Mouse (Mus musculus) megakaryocyte progenitor cell, adult 5-6 weeks (primary cell): ENCODE measurements around the gene Nmnat3. TPM values are rescaled to one million over a fixed set of nuclear protein-coding genes. Genes with fewer than 3 reads are reported as not detected.
A peak's percentile ranks its signal among the peaks of the same experiment; 100 is the strongest.

ENCODE experiments used
- ATAC-seq: replicated peaks from 2 replicates; pipeline ENCODE4 v1.8.0; 2016; ENCODE audit warnings: mild to moderate bottlenecking, moderate TSS enrichment, inconsistent platforms; ENCODE audit not compliant: poor library complexity
- total RNA-seq, 2 experiments: library from RNA; stranded (forward) in 1 of 2; stranded (reverse) in 1 of 2; fragments of 157-497, 149-512 nt in 1 of 2; fragments of 200-1000 nt in 1 of 2; gene quantifications; 2 replicates each; pipeline versions ENCODE4 v1.2.3 to v1.2.4; 2015 to 2017

The Nmnat3 gene
- total RNA-seq, 2 experiments from 2014 or later: 16.2 to 22.5 TPM

DNA sequence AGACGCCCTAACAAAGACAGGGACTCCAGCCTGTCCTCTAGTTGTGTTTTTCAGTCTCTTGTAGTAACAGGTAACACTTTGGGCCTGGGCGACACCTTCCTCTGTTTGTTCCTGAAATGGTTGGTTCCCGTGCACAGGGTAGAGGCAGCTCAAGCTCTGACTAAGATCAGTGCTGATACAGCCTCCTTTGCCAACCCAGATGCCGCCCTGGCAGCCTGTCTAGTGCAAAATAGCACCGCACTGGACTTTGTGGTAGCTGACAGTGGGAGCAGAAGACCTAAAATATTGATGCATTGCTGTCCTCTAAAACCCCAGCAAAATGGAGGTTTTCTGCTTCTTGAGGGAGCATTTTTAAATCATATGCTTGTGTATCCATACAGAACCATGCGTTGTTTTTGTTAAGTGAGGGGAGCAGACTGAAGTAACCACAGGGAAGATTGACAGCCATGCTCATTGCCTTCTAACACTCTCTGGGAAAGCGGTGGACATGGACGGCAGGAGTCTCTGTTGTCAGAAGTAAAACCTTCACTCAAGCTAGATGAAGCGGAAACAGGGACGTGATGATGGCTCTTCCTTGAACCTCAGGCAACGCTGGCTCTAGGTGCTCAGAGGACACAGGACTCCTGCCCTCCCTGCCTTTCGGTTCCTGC is 24.2 kb downstream of the Nmnat3 start:
- no peak for ATAC-seq

DNA sequence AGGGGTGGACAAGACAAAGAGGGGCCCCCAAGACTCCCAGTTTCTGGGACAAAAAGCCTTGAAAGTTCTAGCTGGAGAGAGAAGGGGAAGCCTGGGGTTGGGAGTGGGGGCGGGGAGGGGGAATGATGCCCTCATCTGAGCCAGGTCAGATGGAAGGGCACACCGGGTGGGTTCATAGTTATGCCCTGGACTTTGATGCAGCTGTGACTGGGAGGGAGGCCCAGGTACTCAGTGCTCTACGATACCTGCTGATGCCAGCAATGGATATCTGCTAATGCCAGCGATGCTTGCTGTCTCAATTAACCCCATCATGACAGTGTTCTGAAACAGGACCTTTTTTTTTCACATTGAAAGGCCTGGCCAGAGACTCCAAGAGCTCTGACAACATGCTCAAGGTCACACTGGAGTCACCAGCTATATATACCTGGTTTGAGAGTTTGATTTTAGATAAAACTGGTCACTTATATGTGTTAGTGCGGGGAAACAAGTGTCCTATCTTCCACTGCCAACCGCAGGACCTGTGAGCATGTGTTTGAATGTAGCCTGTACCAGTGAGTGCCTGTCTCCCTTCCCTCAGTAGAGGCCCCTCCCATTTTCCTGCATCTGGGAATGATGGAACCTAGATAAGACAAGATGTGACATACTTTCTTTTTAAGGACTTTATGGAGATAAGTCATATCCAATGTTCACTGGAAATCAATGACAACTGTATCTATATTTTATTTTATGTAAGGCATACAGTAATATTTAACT is 25.6 kb downstream of the Nmnat3 start:
- no peak for ATAC-seq

DNA sequence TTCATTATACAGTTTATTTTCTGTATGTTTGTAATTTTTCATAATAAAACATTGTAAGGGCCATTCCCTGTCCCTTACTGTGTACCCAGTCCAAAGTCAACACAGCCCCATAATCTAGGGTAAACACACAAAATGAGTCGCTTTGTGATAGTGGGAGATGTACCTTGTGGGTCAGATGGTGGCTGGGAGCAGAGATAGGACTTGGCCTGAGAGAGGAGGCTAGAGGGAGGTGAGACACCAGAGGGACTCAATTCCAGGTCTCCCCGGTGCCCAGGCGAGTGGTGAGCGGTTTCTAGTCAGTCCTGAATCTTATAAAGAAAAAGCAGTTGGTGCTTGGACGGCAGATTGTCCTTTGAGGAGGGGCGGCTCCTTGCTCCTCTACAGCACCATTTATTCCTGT is 26.4 kb downstream of the Nmnat3 start:
- ATAC-seq: peak; percentile 82

DNA sequence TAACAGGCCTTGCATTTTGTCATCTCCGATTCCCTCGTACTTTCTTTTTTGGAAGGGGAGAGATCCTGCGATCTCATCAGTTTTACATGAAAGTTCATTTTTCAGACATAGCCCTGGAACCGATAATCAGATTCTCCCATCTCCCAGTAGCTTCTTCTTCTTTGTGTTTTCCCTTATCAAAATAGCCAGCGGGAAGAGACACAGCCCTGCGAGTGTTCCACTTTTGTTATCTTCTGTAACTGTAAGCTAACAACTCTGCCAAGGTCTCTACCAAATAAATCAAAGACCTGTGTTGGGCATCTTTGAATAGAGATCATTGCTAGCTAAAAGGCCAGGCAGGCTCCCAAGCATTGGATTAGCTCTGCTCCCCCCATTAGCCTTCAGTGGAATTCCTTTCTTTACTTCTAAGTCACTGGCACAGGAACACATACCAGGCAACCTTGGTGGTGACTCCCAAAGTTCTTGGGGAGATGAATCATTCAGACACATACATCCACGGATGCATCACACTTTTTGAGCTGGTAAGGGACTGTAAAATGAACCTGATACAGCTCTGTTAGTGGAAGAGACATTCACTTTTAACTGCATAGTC is 26.9 kb downstream of the Nmnat3 start:
- peak; percentile 66 for ATAC-seq

DNA sequence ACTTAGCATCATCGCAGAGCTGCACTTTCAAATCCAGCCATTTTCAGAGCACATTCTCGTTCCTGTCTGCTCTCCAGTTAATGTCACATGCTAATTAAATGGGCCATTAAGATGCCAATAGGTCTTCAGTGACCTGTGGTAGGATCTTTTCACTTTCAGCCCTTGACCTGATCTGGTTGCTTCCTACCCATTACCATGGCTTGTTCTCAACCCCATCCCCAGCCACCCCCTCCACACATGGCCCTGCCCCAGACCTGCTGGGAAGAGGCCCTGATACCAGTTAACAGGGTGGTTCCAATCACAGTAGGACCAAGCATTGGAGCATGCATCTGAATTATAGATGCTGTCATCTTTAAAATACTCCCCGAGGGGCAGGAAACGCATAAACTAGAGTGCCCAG is 30.7 kb downstream of the Nmnat3 start:
- ATAC-seq: no peak

DNA sequence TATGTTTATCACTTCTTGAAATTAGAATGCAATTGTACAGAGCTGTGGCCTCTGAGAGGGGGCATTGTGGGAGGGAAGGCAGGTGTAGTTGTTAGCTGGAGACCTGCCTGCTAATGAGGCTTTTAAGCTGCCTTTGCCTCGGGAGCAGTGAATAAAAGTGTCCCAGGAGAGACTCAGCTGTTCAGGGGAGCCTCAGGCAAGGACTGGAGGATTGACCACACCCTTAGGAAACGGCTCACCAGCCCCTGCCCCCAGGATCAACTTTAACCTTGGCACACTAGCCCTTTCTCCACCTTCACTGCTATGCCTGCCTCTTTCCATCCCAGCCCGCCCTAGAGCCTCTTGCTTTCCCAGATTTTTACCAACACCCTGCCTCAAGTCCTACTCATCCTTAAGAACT is 31.6 kb downstream of the Nmnat3 start:
- no peak for ATAC-seq

DNA sequence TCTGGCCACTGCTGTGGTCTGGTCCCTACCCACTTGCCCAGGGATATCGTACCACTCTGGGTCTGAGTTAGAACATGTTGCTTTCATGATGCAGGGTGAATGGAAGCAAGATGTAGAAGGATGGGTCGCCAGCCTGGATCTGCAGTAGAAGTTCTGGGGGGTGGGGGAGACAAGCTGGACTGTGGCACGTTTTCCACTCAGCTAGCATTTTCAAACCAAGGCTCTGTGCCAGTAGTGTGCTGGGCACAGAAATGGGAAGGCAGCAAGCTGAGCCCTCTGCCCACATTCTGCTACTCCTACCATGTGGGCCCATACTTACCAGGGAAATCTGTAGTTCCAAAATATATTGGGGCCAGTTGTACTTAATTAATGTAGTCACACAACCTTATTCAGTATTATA is 33.5 kb downstream of the Nmnat3 start:
- no peak for ATAC-seq

DNA sequence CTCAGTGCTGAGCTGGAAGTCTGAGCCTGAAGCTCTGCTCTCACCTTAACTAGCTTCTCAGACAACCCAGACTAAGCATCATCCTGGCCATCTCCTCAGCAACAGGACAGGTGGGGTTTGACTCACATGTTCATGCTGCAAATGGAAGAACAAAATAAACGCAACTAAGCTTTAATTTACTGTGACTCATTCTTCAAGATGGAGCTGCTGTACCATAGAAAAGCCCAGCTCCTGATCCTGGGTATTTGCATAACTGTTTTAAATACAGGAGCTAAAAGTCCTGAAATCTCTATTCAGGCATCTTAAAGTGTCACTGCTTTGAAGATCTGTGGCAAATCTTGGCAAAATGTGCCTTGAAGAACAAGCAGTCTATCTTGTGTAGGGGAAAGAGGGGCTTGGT is 38.9 kb downstream of the Nmnat3 start:
- ATAC-seq: no peak

DNA sequence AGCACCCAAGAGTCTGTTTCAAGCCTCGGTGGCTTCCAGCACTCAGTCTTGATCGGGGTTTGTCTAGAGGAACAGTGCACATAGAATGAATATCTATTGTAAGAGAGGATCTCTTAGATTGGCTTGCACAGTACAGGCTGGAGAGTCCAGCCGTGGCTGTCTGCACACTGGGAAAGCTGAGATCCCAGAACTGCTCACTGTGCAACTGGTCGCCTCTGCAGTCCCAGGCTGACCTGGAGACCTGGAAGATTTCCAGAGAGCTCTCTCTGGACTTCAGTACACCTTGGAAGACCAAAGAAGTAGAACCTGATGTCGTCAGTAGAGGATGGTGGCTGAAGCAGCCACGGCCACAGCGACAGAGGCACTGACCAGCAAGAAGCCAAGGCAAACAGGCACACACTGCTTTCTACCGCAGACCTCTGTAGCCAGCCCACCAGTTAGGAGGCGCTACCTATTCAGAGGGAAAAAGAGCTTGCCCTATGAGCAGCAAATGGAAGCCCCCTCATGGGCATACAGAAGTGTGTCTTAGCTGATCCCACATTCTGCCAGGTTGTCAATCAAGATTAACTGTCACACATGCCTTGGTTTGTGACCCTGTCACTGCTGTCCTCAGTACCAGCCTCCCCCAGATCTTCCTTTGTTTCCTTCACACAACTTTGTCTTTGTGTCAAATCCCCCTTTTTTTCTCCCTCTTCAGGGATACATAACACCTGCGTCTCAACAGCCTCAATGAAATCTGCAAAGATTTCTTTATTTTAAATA is 41.4 kb downstream of the Nmnat3 start:
- ATAC-seq: no peak

DNA sequence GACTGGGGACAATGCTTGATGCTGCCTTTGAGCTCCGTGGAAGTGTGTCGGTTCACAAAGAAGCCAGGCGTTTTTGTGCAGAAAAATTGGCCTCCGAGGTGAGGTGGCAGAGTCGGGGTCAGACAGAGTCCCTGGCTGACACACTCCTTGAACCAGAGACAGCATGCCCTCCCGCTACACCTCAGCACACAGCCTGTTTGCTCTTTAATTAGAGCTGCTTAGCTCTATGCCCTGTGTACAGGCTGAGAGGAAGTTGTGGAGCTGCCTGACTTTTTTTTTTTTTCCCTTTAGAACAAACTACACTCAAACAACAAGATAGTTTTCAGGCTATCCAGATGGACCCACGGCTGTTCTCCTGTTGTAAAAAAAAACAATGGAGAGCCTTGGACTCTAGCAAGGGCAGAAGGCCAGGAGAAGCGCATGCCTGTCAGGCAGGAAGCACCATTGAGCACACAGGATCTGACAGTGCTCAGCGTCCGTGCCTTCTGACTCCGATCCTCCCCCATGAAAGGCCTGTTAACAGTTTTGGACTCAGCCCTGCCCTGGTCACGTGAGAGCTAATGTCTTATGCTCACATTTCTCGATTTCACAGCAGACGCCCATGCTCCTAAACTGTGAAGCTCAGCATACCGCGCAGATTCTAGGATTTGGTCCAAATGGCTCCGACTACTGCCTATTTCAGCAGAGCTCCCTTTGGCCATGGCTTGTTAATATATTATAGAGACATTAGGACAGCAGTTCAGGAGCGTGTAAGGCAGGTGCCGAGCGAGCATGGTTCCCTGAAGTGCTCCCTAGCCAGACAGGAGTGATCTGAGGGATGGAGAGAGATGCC is 42.3 kb downstream of the Nmnat3 start:
- ATAC-seq: no peak

DNA sequence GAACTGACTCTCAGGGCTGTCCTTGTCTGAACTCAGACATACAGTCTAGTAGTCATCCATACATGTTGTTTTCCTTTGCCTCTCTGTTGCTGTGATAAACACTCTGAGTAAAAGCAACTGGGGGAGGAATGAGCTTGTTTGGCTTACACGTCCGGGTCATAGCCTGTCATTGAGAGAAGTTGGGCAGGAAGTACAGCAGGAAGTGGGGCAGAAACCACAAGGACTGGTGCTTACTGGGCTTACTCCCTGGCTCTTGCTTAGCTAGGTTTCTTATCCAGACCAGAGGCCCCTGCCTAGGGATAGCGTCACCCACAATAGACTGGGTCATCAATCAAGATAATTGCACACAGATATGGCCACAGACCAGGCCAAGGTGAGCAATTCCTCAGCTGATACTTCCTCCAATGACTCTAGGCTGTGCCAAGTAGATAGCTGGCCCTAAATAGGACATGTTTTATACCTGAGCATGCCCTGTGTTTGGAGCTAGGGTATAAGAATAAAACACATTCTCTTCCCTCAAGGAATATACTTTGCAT is 46.1 kb downstream of the Nmnat3 start:
- ATAC-seq: peak; percentile 90

DNA sequence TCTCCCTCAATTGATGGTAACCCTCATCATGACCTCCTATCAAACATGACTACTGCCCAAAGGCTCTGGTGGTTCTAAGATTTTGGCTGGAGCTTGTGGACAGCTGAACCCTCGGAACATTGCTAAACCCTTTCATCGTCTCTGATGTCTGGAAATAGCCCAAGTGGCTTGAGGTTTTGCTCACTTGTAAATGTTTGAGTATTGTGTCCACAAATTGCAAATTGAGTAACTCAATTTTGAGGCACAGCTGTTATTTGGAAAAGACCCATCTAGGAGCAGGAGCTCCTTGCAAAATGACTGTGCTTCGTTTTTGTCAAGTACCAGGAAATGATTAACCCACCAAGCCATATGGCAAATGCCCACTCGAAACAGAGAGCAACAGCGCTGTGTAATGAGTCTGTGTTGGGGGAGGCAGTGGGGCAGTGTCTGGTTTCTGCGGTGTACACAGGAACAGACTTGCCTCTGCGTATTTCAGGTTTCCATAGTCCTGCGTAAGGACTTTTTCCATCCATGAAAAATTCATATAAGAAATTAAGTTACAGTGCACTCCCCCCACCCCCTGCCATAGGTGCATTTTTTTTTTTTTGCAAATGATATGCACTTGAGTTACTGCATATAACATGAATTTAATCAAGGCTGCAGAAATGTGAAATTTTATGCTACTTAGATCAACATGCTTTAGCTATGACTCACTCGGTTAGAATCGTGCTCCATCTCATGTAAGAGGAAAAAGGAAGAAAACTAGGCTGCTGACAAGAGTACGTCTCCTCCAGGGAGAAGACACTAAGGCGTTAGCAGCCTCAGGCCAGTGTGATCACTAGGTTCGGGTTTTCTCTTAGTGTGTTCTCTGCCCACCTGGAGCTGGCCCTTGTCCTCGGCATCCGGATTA is 50.9 kb downstream of the Nmnat3 start:
- ATAC-seq: peak; percentile 19; the same call in 1 of the 2 replicates

DNA sequence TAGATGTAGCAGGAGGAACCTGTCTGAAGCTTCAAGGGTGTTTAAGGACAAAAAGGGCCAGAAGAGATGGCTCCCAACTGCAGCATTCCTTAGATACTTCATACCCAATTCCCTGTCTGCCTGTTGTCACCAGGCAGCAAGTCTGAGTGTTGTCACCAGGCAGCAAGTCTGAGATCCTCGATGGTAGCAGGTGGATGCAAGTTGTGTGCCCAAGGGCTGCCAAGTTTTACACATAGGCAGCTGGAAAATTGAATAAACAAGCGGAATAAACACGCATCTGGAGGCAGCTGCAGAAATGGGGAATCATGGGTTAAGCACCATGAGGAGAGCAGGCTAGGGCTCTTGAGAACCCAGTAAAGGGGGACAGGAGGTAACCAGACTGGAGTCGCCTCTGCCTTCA is 52.7 kb downstream of the Nmnat3 start:
- ATAC-seq: no peak

DNA sequence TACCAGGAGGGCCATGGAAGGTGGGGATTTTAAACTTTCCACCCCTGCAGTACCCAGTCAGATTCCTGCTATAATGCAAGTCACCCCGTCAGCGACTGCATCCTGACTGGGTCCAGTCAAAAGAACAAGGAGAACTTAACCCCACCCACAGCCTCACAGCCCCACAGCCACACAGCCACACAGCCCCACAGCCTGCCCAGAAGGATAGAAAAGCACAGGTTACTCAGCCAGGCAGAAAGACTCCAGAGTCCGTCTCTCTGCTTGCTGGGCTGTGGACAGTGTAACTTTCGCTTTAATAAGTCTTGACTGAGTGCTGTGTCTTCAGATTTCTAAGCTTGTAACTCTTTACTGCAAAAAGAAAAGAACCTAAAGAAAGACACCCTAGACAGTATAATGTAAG is 53.2 kb downstream of the Nmnat3 start:
- ATAC-seq: no peak

DNA sequence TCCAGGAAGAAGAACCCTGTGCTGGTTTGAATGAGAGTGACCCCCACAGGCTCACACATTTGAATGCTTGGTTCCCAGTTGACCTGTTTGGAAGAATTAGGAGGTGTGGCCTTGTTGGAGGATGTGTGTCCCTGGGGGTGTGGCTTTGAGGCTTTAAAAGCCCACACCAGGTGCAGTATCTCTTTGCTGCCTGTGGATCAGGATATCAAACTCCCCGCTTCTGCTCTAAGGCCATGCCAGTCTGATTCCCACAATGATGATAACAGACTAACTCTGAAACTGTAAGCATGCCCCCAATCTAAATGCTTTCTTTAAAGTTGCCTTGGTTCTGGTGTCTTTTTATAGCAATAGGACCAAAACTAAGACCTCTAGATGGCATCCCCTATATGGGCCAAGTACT is 58.6 kb downstream of the Nmnat3 start:
- peak; percentile 60 for ATAC-seq

DNA sequence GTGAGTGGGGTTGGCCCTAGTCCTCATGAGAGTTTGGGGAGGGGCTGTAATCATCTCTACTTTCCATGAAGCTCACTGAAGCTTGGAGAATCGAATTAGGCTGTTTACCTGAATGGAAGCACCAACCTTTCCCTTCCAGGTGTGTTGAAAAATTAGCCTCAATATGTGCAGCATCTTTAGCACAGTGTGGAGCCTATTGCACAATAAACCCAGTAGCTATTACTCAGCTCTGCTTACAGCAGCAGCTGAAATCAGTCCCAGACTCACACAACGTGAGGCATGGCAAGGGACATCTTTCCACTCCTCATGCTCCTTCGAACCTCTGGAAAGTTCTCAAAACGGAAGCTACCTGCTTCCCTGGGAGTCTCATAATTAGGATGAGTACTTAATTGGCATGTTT is 59.0 kb downstream of the Nmnat3 start:
- ATAC-seq: no peak

DNA sequence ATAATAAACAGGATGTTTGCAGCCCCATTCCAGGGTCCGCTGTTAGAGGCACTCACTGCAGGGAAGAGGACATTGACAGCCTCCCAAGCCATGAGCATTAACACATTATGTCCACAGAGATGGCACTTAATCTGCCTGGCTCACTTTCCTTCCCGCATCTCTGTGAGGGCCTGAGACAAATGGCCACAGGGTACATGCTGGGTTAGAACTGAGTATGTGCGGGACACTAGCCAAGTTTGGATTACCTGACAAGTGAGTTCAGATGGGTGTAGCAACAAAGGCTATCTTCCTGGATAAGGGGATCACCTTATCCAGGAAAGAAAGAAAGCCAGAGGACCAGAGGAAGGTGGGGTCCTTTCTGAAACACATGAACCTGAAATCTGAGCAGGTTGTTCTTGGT is 59.8 kb downstream of the Nmnat3 start:
- no peak for ATAC-seq

DNA sequence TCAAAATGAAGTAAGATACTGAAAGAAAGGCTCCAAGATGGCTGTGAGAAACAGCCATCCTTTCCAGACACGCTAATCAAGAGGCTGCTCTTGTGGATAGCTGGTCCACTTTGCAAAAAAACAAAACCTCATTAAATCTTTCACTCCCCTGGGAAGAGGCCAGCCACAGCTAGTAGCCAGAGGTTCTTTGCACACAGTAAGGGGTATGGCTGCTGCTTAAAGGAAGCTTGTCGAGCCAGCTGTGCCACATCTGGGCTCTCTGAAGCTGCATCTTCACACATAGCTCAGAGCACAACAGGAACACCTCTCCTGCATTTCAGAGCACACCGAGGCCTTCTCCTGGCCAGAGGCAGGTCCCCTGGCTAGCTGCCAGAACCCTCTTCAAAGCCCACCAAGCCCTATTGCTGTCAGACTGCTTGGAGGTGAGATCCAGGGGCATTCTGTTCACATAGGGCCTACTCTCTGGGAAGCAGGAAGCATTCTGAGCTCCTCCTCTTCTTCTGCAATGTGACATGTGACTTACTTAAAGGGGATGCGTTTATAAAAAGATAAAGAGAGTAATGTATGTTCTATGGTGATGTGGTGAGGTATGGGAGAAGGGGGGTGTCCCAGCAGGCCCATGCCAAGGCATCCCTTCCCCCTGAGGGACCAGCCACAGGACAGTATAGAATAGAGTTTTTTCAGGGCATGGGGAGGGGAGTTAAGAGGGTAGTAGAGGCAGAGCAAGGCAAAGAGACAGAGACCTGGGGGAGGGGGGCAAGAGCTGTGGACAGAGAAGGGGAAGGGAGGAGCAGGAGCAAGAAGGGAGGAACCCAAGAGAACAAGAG is 63.3 kb downstream of the Nmnat3 start:
- no peak for ATAC-seq

DNA sequence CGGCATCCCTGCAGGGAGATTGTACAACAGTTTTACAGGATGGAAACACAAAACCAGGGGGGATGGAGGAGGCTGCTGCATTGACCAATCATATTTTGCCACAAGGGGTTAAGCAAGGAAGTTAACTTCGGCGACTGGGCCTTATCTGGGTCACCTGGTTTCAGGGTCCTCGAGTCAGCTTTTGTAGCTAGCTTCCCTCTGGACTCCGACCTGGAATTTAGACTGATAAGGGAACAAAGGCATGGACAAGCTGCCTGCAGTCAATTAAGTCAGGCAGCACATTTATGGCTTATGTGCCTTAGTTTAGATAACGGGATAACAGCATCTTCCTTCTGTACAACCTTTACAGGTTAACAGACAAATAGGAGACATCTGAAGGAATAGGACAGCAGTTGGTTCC is 65.1 kb downstream of the Nmnat3 start:
- no peak for ATAC-seq
